Mouse (Mus musculus) heart, adult 2 months (tissue): Measurements from ENCODE around the gene Crat. TPM values are rescaled to one million over a fixed set of nuclear protein-coding genes. Genes with fewer than 3 reads are reported as not detected.

Experiments
- DNase-seq, 2 experiments: peaks; one replicate each; pipeline ENCODE4 v3.0.0; 2021
- H3K27ac ChIP-seq: fragments of 200-600 bp; 2 replicates; pipeline ENCODE4 v1.8.1; 2022
- H3K27me3 ChIP-seq: fragments of 200-500 bp; 2 replicates; pipeline ENCODE4 v1.6.1; 2012; ENCODE audit warnings: mild to moderate bottlenecking, low read length, inconsistent platforms, mixed read lengths; ENCODE audit not compliant: control insufficient read depth, insufficient read depth
- H3K36me3 ChIP-seq: fragments of 200-500 bp; 2 replicates; pipeline ENCODE4 v1.6.1; 2012; ENCODE audit warnings: low read length, inconsistent platforms; ENCODE audit not compliant: control insufficient read depth, insufficient read depth
- H3K4me1 ChIP-seq: fragments of 200-500 bp; 2 replicates; pipeline ENCODE4 v1.6.1; 2011; ENCODE audit warnings: low read length; ENCODE audit not compliant: control insufficient read depth, insufficient read depth
- H3K4me3 ChIP-seq: fragments of 200-600 bp; 2 replicates; pipeline ENCODE4 v1.8.1; 2022
- H3K79me2 ChIP-seq: fragments of 200-500 bp; replicated peaks from 2 replicates; pipeline ENCODE4 v1.6.1; 2012; ENCODE audit warnings: mild to moderate bottlenecking, inconsistent platforms, low read length, moderate library complexity, mixed read lengths; ENCODE audit not compliant: control insufficient read depth, insufficient read depth
- H3K9ac ChIP-seq: fragments of 200-500 bp; 2 replicates; pipeline ENCODE4 v1.6.1; 2012; ENCODE audit warnings: low read depth, mild to moderate bottlenecking, control low read depth, inconsistent platforms, low read length, mixed read lengths
- CTCF ChIP-seq: fragments of 200-600 bp; IDR thresholded peaks from 2 replicates; pipeline ENCODE4 v1.8.1; 2022; ENCODE audit warnings: antibody characterized with exemption, mild to moderate bottlenecking, moderate library complexity
- EP300 ChIP-seq: fragments of 200-500 bp; IDR thresholded peaks from 2 replicates; pipeline ENCODE4 v1.6.1; 2011; ENCODE audit warnings: low read depth, low read length, control low read depth; ENCODE audit not compliant: insufficient read depth
- POLR2A ChIP-seq: fragments of 200-500 bp; IDR thresholded peaks from 2 replicates; pipeline ENCODE4 v1.6.1; 2011; ENCODE audit warnings: mild to moderate bottlenecking, low read depth, low read length, control low read depth; ENCODE audit not compliant: insufficient read depth
- WGBS: fragments of 180-500 bp; shearing (Covaris S2); methylation state at CpG from one replicate; pipeline ENCODE4 v1.1.7; 2018; 5-methylcytosine and 5-hydroxymethylcytosine counted together
- intact Hi-C: fragments of 180-260 bp; cut with DNase I; formaldehyde crosslinking; loops from one replicate; pipeline ENCODE4 v1.15.1; 2025
- polyA plus RNA-seq: library from polyadenylated mRNA; depleted of rRNA; stranded (reverse); fragments of >200 nt; gene quantifications from 2 replicates; pipeline ENCODE4 v1.2.3, GENCODE M21; 2012
- total RNA-seq, 2 experiments: library from RNA; stranded (reverse); gene quantifications; 2 replicates each; pipeline ENCODE4 v1.2.3; 2021

The Crat gene
- total and polyA plus RNA-seq, 3 experiments = 452 to 695 (median 542) TPM

DNA sequence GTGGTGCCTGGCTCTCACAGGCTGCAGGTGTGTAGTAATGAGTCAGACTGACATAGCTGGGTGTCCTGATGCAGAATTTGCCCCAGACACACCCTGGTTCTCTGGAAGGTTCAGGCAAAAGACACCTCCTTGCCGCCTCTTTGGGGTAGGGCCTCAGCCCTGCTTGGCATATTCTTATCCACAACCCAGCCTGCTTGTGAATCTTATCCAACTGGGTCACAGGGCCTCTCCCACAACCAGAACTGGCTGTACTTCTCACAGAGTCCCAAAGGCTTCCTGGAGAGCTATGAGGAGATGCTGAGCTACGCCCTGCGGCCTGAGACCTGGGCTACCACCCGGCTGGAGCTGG, 34.3 kb downstream of the Crat start:
- no peaks in the 10 kb centered on the region for H3K79me2 ChIP-seq
- peak overlapping the region; percentile 61 for H3K27ac ChIP-seq
- peak; percentile 52 to 73 for DNase-seq
- 62% methylated on average over 4 of the region's 4 CpGs for WGBS
- H3K4me1 ChIP-seq = peaks cover 5% of the 10 kb centered on the region
- H3K36me3 ChIP-seq = no peaks in the 10 kb centered on the region
- TF ChIP-seq CTCF (no peak), POLR2A (no peak), EP300 (no peak)
- no peak overlapping the region for H3K9ac ChIP-seq
- no peaks in the 10 kb centered on the region for H3K27me3 ChIP-seq
- H3K4me3 ChIP-seq = no peak overlapping the region
- intact Hi-C loops = no loop called here

DNA sequence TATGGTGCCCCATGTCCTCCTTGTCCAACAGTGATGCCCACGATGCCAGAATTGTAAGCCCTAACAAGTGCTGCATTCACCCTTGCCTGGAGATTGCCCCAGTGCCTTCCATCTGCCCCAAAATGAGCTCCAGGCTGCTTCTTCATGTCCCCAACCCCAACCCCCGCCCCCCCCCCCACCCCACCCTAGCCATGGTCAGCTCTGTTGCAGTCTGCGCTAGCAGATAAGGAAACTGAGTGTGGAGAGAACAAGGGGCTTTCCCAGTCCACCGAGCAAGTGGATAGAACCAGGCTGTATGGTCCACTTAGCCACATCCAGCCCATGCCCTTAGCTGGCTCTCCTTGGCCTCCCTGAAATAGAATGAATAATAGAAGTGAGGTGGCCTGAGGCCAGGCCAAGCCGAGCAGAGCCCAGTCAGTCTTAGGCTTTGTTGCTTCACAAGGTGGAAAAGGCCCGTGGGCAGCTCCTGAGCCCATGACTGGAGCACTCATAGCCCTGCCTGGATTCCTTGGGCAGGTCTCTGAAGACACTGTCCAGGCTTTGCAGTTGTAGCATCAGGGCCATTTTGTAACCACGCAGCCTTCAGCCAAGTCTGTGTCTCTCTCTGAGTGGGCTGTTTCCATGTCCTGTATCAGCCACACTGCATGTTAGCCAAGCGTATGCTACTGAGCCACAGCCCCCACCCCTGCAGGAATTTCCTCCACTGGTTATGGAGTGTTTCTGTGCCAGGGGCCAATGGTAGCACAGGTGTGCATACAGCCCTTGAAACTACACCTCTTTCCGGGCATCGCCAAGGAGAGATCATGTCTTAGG, 34.8 kb downstream of the Crat start:
- DNase-seq = peak in 1 of 2 experiments; percentile 54

DNA sequence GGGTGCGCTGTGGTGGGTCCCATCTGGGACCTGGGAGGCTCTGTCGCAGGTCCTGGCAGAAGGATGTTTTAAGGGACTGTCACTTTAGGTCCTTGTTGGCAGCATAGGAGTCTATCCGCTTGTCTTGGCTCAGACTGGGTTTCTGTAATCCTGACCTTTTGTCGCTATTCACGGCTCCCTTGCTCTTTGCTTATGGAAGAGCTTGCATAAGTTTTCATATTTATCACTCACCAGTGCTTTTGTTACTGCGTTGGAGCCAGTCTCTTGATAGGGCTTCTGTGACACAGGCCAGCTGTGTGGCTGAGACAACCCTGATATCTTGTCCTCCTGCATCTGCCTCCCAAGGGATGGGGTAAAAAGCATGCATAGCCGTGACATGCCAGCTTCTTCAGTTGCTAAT, 36.3 kb downstream of the Crat start:
- Histone ChIP-seq H3K4me1 (peaks cover 5% of the 10 kb centered on the region), H3K79me2 (no peaks in the 10 kb centered on the region), H3K4me3 (no peak overlapping the region), H3K9ac (no peak overlapping the region), H3K27me3 (no peaks in the 10 kb centered on the region), H3K36me3 (no peaks in the 10 kb centered on the region), H3K27ac (no peak overlapping the region)
- WGBS = 61% methylated on average over 7 of the region's 7 CpGs
- no peak for DNase-seq
- TF ChIP-seq EP300 = no peak
- no peak for TF ChIP-seq CTCF
- TF ChIP-seq POLR2A = no peak
- intact Hi-C loops = no loop called here

More for the DNA sequence above, 34.8 kb downstream of the Crat start:
- TF ChIP-seq CTCF = no peak
- TF ChIP-seq EP300 = no peak
- TF ChIP-seq POLR2A = no peak
- Histone ChIP-seq H3K27me3 (no peaks in the 10 kb centered on the region), H3K9ac (no peak overlapping the region), H3K4me3 (no peak overlapping the region), H3K79me2 (no peaks in the 10 kb centered on the region), H3K4me1 (peaks cover 5% of the 10 kb centered on the region), H3K27ac (peak overlapping the region; percentile 61), H3K36me3 (no peaks in the 10 kb centered on the region)
- WGBS = 62% methylated on average over 10 of the region's 10 CpGs
- intact Hi-C loops = no loop called here

DNA sequence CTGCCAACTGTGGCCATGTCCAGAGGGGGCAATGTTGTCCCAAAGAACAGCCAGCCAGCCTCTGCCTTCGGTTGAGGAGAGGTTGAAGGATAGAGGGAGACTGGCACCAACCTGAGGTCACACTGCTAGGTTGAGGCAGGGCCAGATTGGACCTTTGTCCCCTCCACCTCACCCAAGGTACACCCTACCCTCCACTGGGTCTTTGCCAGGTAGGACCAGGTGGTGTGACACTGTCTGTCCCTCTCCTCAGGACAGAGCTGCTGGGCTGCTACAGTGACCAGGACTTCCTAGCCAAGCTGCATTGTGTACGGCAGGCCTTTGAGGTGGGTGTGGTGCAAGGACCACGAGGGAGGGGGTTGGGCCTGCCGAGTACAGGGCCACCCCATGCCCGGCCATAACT, 37.9 kb downstream of the Crat start:
- Histone ChIP-seq H3K79me2 (no peaks in the 10 kb centered on the region), H3K27ac (no peak overlapping the region), H3K27me3 (no peaks in the 10 kb centered on the region), H3K4me1 (peaks cover 5% of the 10 kb centered on the region), H3K9ac (no peak overlapping the region), H3K36me3 (no peaks in the 10 kb centered on the region), H3K4me3 (no peak overlapping the region)
- no peak for DNase-seq
- WGBS = 77% methylated on average over 5 of the region's 5 CpGs
- TF ChIP-seq POLR2A (no peak), CTCF (0 out of 2 replicates have a peak, but pooled peaks have one; percentile 4)
- intact Hi-C loops = no loop called here

DNA sequence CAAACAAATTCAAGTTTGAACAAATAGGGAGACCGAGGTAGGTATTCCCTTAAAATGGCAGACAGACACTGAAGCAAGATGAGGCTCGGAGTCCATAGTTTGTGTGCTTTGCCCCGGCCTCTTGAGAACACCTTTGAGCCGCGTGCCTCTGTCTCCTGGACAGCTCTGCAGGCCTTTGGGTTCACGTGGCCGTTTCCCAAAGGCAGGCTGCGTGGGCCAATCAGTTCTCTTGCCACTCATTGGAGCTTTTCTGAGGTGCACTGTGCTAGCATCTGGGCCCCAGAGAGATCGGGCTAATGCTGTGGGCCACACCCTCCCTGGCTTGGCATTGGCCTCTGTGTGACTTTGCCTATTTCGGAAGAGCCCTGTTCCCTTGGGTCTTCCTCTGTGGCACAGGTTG, 39.7 kb downstream of the Crat start:
- no peaks in the 10 kb centered on the region for H3K36me3 ChIP-seq
- TF ChIP-seq CTCF (no peak), EP300 (no peak), POLR2A (no peak)
- H3K27me3 ChIP-seq = no peaks in the 10 kb centered on the region
- H3K4me1 ChIP-seq = no peaks in the 10 kb centered on the region; the same call in none of the 2 replicates
- no peak overlapping the region for H3K9ac ChIP-seq
- DNase-seq = no peak
- no peak overlapping the region for H3K4me3 ChIP-seq
- H3K27ac ChIP-seq = no peak overlapping the region
- intact Hi-C loops = no loop called here
- WGBS = 85% methylated on average over 10 of the region's 10 CpGs
- no peaks in the 10 kb centered on the region for H3K79me2 ChIP-seq

DNA sequence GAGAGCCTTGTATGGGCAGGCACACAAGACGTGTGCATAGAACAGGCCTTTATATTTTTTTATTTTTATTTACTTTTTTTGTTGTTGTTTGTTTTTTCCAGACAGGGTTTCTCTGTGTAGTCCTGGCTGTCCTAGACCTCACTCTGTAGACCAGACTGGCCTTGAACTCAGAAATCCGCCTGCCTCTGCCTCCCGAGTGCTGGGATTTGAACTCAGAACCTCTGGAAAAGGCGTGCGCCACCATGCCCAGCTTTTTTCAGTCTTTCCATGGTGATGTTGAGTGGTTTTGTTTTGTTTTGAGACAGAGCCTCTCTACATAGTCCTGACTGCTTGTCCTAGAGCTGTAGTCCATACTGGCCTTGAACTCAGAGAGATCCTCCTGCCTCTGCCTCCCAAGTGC, 42.9 kb downstream of the Crat start:
- Histone ChIP-seq H3K4me1 (no peaks in the 10 kb centered on the region), H3K79me2 (no peaks in the 10 kb centered on the region), H3K4me3 (no peak overlapping the region), H3K9ac (no peak overlapping the region), H3K36me3 (no peaks in the 10 kb centered on the region), H3K27me3 (no peaks in the 10 kb centered on the region), H3K27ac (no peak overlapping the region)
- TF ChIP-seq POLR2A = no peak
- no peak for TF ChIP-seq EP300
- DNase-seq = no peak
- intact Hi-C loops = no loop called here
- WGBS = 94% methylated on average over 5 of the region's 5 CpGs
